Mouse (Mus musculus): Measurements from ENCODE around the gene Rpl3.
A peak's percentile ranks its signal among the peaks of the same experiment; 100 is the strongest.

Gene Rpl3

GRCm38 (mm10) chr15:80062821-80063220 lies 28.8 kb downstream of the Rpl3 start:
- no peak for DNase-seq

GRCm38 (mm10) chr15:80062339-80062738 lies 29.3 kb downstream of the Rpl3 start:
- DNase-seq, result no peak

- no peak for DNase-seq
Measured at GRCm38 (mm10) chr15:80061071-80061550, 30.6 kb downstream of the Rpl3 start.

- DNase-seq, result no peak
Measured at GRCm38 (mm10) chr15:80060356-80061070, 31.2 kb downstream of the Rpl3 start.

GRCm38 (mm10) chr15:80059606-80060005 lies 32.1 kb downstream of the Rpl3 start:
- DNase-seq, result no peak

- no peak for DNase-seq
Measured at GRCm38 (mm10) chr15:80058151-80058550, 33.5 kb downstream of the Rpl3 start.

- peak; percentile 57 for DNase-seq
Measured at GRCm38 (mm10) chr15:80054034-80054710, 37.5 kb downstream of the Rpl3 start.

GRCm38 (mm10) chr15:80053381-80054033 lies 38.2 kb downstream of the Rpl3 start:
- DNase-seq, result no peak

GRCm38 (mm10) chr15:80051782-80052181 lies 39.9 kb downstream of the Rpl3 start:
- DNase-seq, result no peak

- no peak for DNase-seq
Measured at GRCm38 (mm10) chr15:80051092-80051761, 40.4 kb downstream of the Rpl3 start.

- no peak for DNase-seq
Measured at GRCm38 (mm10) chr15:80050093-80050492, 41.6 kb downstream of the Rpl3 start.

- DNase-seq, result no peak
Measured at GRCm38 (mm10) chr15:80047973-80048372, 43.7 kb downstream of the Rpl3 start.

GRCm38 (mm10) chr15:80047242-80047641 lies 44.4 kb downstream of the Rpl3 start:
- DNase-seq, result no peak

GRCm38 (mm10) chr15:80045749-80046148 lies 45.9 kb downstream of the Rpl3 start:
- DNase-seq, result no peak

GRCm38 (mm10) chr15:80044249-80044648 lies 47.4 kb downstream of the Rpl3 start:
- DNase-seq, result no peak

- DNase-seq, result no peak
Measured at GRCm38 (mm10) chr15:80042152-80042551, 49.5 kb downstream of the Rpl3 start.

GRCm38 (mm10) chr15:80038110-80038391 lies 53.6 kb downstream of the Rpl3 start:
- no peak for DNase-seq

- no peak for DNase-seq
Measured at GRCm38 (mm10) chr15:80037255-80038109, 54.2 kb downstream of the Rpl3 start.

GRCm38 (mm10) chr15:80035341-80035885 lies 56.3 kb downstream of the Rpl3 start:
- DNase-seq, result no peak

GRCm38 (mm10) chr15:80034913-80035312 lies 56.8 kb downstream of the Rpl3 start:
- no peak for DNase-seq

GRCm38 (mm10) chr15:80034366-80034765 lies 57.3 kb downstream of the Rpl3 start:
- no peak for DNase-seq

GRCm38 (mm10) chr15:80031133-80031532 lies 60.5 kb downstream of the Rpl3 start:
- DNase-seq, result no peak

Measured in layer of hippocampus, adult 9-11 months (tissue).